Mouse (Mus musculus): ENCODE data around the gene Rpl39. TPM values are rescaled to one million over a fixed set of nuclear protein-coding genes. Genes with fewer than 3 reads are reported as not detected.

The Rpl39 gene
- 676 TPM for polyA plus RNA-seq (2014; fragmentation: Illumina TruSeq; extraction: RNeasy Lipid Tissue Mini Kit (QIAGEN cat#74804); ENCODE audit: low read depth, low replicate concordance)

DNA sequence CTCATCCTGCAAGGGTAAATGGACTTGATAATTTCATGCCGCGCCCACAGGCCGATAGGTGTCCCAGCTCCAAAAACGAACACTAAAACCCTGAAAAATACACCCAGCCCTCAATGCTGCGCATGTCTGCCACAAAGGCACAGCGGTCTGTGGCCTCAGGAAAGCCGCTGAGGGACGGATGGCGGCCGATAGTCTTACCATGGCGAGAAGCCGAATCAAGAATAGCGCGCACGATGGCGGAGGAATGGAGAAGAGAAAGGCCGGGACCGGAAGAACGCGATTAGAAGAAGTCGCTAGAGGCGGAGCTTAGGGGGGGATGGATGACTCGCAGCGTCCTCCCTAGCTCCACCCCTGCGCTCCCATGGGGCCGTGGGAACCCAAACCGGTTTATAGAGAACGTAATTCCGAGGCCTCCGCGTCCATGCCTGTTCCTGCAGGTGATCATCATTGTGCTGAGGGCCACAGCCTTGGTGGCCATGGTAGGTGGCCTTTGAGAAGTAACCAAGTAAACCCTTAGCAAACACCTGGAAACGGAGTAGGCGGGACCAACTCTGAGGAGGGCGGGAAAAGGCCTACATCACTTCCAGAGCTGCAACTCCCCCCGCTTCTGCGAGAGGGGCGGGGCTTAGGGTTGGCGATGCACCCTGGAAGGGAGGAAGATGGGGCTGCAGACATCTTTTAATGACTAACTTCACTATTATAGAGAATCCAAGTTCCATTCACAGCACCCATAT lies at the start of gene Rpl39:
Gene Rpl39 (minus strand): TSS at position 476 of the 734 bp plus-strand sequence.

DNA sequence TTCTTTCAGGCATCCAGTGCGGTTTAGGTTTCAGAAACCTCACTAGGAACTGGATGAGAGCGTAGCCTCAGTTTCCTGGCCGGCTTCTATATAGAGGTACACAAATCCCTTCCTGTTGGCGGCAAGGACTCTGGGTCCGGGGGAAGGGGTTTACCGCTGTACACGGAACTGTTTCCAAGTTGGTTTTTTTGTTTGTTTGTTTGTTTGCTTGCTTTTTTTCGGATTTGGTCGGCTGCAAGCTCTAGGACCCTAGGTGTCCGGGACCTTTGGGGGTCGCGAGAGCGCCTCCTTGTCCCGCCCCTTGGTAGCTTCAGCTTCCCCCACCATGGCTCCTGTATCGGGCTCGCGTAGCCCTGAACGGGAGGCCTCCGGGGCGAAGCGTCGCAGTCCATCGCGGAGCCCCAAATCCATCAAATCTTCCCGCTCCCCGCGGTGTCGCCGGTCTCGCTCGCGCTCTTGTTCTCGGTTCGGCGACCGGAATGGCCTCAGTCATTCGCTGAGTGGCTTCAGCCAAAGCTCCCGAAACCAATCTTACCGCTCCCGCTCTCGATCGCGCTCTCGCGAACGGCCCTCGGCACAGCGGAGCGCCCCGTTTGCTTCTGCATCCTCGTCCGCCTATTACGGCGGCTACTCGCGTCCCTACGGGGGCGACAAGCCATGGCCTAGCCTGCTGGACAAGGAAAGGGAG lies 41.6 kb upstream of the Rpl39 start, which contains the start of gene Nkap:
Gene Nkap (plus strand): TSS at position 125 of the 688 bp plus-strand sequence.

DNA sequence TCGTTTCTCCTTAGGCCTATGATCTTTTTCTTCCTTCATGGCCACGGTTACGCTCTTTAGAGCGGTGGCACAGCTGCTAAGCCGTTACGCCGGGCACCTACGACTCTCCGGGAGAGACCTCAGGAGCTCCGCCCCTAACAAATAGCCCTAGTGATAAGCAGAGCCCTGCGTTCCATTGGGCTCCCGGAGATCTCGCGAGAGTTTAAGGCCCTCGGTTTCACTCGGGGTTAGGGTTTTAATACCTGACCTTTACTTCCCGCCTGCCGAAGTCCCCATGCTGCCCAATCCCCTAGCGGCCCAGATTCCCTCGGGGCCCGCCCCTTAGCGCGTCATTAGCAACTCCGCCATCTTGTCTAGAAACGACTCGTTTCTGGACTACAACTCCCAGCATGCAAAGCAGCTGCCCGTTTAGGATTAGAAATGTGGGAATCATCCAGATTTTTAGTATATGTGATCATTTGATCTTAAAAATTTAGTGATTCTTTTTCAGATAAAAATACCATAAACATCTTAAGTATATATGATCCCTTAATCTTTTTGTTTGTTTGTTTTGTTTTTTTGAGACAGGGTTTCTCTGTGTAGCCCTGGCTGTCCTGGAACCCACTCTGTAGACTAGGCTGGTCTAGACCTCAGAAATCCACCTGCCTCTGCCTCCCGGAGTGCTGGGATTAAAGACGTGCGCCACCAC lies 25.1 kb upstream of the Rpl39 start, which contains the start of gene Upf3b:
Gene Upf3b (minus strand): TSS at position 130 of the 688 bp plus-strand sequence.

DNA sequence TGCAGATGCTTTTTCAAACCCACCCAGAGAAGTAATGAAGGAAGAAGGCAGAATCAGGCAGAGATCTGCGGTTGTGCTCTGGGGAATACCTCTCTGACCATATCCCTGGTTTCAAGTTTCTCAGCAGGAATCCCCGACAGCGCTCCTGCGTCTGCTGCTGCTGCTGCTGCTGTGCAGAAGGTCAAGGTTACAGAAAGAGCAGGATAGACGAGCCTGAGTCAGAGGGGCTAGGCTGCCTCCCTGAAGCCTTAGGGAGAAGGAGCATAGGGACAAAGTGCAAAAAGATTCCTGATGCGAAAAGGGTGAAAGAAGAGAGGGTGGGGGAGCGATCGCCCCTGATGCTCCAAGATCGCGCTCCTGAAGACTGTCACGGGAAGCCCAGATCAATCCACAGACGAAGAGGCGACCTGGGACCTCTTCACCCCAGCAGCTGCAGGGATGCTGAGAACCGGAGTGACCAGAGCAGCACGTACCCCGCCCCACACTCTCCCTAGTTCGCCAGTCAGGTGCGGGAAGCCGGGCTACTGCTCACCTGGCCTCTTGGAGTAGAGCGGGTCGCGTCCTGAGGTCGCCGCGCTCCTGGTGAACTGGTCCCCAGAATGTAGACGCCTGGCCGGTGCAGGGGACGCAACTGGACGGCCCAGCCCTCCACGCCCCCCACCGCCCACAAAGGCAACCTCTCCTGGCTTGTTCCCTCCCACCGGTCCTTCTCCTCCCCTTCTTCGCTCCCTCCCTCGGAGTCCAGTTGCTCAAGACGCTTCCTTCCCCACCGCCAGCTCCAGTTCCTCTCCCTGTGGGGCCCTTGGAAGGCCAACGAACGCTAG lies 36.9 kb downstream of the Rpl39 start, which contains the start of gene Sowahd:
Gene Sowahd (plus strand): TSS at position 780 of the 824 bp plus-strand sequence.

Other genes with a start within 250 kb of the Rpl39 start
- gene Ube2a, start 211.5 kb downstream of the Rpl39 start, polyA plus RNA-seq (2014; fragmentation: Illumina TruSeq; extraction: RNeasy Lipid Tissue Mini Kit (QIAGEN cat#74804); ENCODE audit: low read depth, low replicate concordance): 61.1 TPM
- gene C330007P06Rik, start 211.3 kb downstream of the Rpl39 start, polyA plus RNA-seq (2014; fragmentation: Illumina TruSeq; extraction: RNeasy Lipid Tissue Mini Kit (QIAGEN cat#74804); ENCODE audit: low read depth, low replicate concordance): 49.8 TPM
- gene Nkrf, start 182.5 kb downstream of the Rpl39 start, polyA plus RNA-seq (2014; fragmentation: Illumina TruSeq; extraction: RNeasy Lipid Tissue Mini Kit (QIAGEN cat#74804); ENCODE audit: low read depth, low replicate concordance): 6.1 TPM
- 6.1 TPM for gene Sept6, start 93.6 kb downstream of the Rpl39 start, polyA plus RNA-seq (2014; fragmentation: Illumina TruSeq; extraction: RNeasy Lipid Tissue Mini Kit (QIAGEN cat#74804); ENCODE audit: low read depth, low replicate concordance)
- gene Sowahd, start 36.6 kb downstream of the Rpl39 start, polyA plus RNA-seq (2014; fragmentation: Illumina TruSeq; extraction: RNeasy Lipid Tissue Mini Kit (QIAGEN cat#74804); ENCODE audit: low read depth, low replicate concordance): 0.32 TPM
- gene Upf3b, start 24.9 kb upstream of the Rpl39 start, polyA plus RNA-seq (2014; fragmentation: Illumina TruSeq; extraction: RNeasy Lipid Tissue Mini Kit (QIAGEN cat#74804); ENCODE audit: low read depth, low replicate concordance): 35.6 TPM
- gene Nkap, start 41.4 kb upstream of the Rpl39 start, polyA plus RNA-seq (2014; fragmentation: Illumina TruSeq; extraction: RNeasy Lipid Tissue Mini Kit (QIAGEN cat#74804); ENCODE audit: low read depth, low replicate concordance): 9.2 TPM
- 0.27 TPM for gene Akap14, start 83.4 kb upstream of the Rpl39 start, polyA plus RNA-seq (2014; fragmentation: Illumina TruSeq; extraction: RNeasy Lipid Tissue Mini Kit (QIAGEN cat#74804); ENCODE audit: low read depth, low replicate concordance)
- gene Ndufa1, start 105.8 kb upstream of the Rpl39 start, polyA plus RNA-seq (2014; fragmentation: Illumina TruSeq; extraction: RNeasy Lipid Tissue Mini Kit (QIAGEN cat#74804); ENCODE audit: low read depth, low replicate concordance): 548 TPM
- gene Rnf113a1, start 105.8 kb upstream of the Rpl39 start, polyA plus RNA-seq (2014; fragmentation: Illumina TruSeq; extraction: RNeasy Lipid Tissue Mini Kit (QIAGEN cat#74804); ENCODE audit: low read depth, low replicate concordance): 2.7 TPM
- gene Gm9, start 125.6 kb upstream of the Rpl39 start, polyA plus RNA-seq (2014; fragmentation: Illumina TruSeq; extraction: RNeasy Lipid Tissue Mini Kit (QIAGEN cat#74804); ENCODE audit: low read depth, low replicate concordance): not detected
- not detected for gene Rhox1, start 136.9 kb upstream of the Rpl39 start, polyA plus RNA-seq (2014; fragmentation: Illumina TruSeq; extraction: RNeasy Lipid Tissue Mini Kit (QIAGEN cat#74804); ENCODE audit: low read depth, low replicate concordance)
- not detected for gene Rhox2a, start 159.6 kb upstream of the Rpl39 start, polyA plus RNA-seq (2014; fragmentation: Illumina TruSeq; extraction: RNeasy Lipid Tissue Mini Kit (QIAGEN cat#74804); ENCODE audit: low read depth, low replicate concordance)
- not detected for gene Rhox3a, start 164.5 kb upstream of the Rpl39 start, polyA plus RNA-seq (2014; fragmentation: Illumina TruSeq; extraction: RNeasy Lipid Tissue Mini Kit (QIAGEN cat#74804); ENCODE audit: low read depth, low replicate concordance)
- gene Rhox4a, start 179.9 kb upstream of the Rpl39 start, polyA plus RNA-seq (2014; fragmentation: Illumina TruSeq; extraction: RNeasy Lipid Tissue Mini Kit (QIAGEN cat#74804); ENCODE audit: low read depth, low replicate concordance): not detected